Mouse (Mus musculus) lung, embryonic 16.5 days (tissue): ENCODE data around the gene Gm38655. TPM values are rescaled to one million over a fixed set of nuclear protein-coding genes. Genes with fewer than 3 reads are reported as not detected.

Experiments
- polyA plus RNA-seq: library from polyadenylated mRNA; unstranded; fragments of >200 nt; fragmentation: Nextera tagmentation; extraction: Ambion mirVana; gene quantifications from 2 replicates; pipeline ENCODE4 v1.2.1, GENCODE M21; 2015

Gene Gm38655
- polyA plus RNA-seq, 1 experiment from 2014 or later: 11.5 TPM

Other genes with a start within 250 kb of the Gm38655 start
- gene Mapk8ip3, start 238.5 kb downstream of the Gm38655 start, polyA plus RNA-seq: 25.6 and 28.9 TPM in 2 replicates
- 141 and 148 TPM in 2 replicates for gene Jpt2, start 214.8 kb downstream of the Gm38655 start, polyA plus RNA-seq
- gene Cramp1l, start 159.7 kb downstream of the Gm38655 start, polyA plus RNA-seq: 5.0 and 5.7 TPM in 2 replicates
- gene Ift140, start 159.4 kb downstream of the Gm38655 start, polyA plus RNA-seq: 16.8 and 17.1 TPM in 2 replicates
- 108 and 122 TPM in 2 replicates for gene Tmem204, start 91.9 kb downstream of the Gm38655 start, polyA plus RNA-seq
- 42.4 and 49.6 TPM in 2 replicates for gene Telo2, start 59.5 kb downstream of the Gm38655 start, polyA plus RNA-seq
- gene Ptx4, start 54.7 kb downstream of the Gm38655 start, polyA plus RNA-seq: 0.19 TPM in 1 of 2 replicates, not detected in the other
- gene Clcn7, start 42.1 kb downstream of the Gm38655 start, polyA plus RNA-seq: 22.1 and 22.5 TPM in 2 replicates
- gene Ccdc154, start 13.0 kb downstream of the Gm38655 start, polyA plus RNA-seq: 0.73 and 1.1 TPM in 2 replicates
- 28.9 and 30.9 TPM in 2 replicates for gene BC003965, start 9.1 kb upstream of the Gm38655 start, polyA plus RNA-seq
- gene Unkl, start 12.9 kb upstream of the Gm38655 start, polyA plus RNA-seq: 10.7 and 10.8 TPM in 2 replicates
- gene Gnptg, start 64.7 kb upstream of the Gm38655 start, polyA plus RNA-seq: 48.3 and 51.2 TPM in 2 replicates
- gene Tsr3, start 64.7 kb upstream of the Gm38655 start, polyA plus RNA-seq: 43.4 and 43.6 TPM in 2 replicates
- 1.3 and 1.6 TPM in 2 replicates for gene Baiap3, start 80.9 kb upstream of the Gm38655 start, polyA plus RNA-seq
- gene Ube2i, start 99.2 kb upstream of the Gm38655 start, polyA plus RNA-seq: 625 and 662 TPM in 2 replicates
- 0.80 and 0.82 TPM in 2 replicates for gene Prss34, start 122.9 kb upstream of the Gm38655 start, polyA plus RNA-seq
- gene Prss28, start 133.2 kb upstream of the Gm38655 start, polyA plus RNA-seq: not detected in 2 replicates
- not detected in 2 replicates for gene Prss29, start 143.2 kb upstream of the Gm38655 start, polyA plus RNA-seq
- 0.26 and 0.54 TPM in 2 replicates for gene Tpsab1, start 170.1 kb upstream of the Gm38655 start, polyA plus RNA-seq
- gene Tpsb2, start 190.8 kb upstream of the Gm38655 start, polyA plus RNA-seq: 6.1 and 11.1 TPM in 2 replicates
- 0.31 and 0.43 TPM in 2 replicates for gene Tpsg1, start 193.8 kb upstream of the Gm38655 start, polyA plus RNA-seq